Mouse (Mus musculus) megakaryocyte-erythroid progenitor cell, adult 5-6 weeks (primary cell): ENCODE data around the gene Phxr2. TPM values are rescaled to one million over a fixed set of nuclear protein-coding genes. Genes with fewer than 3 reads are reported as not detected.
A peak's percentile ranks its signal among the peaks of the same experiment; 100 is the strongest.
"Not testable (repeated sequence)": the region's sequence is repeated elsewhere in the genome, so short reads cannot be mapped to it uniquely, and the experiment has no call there.

Experiments
- ATAC-seq: replicated peaks from 2 replicates; pipeline ENCODE4 v1.8.0; 2016; ENCODE audit warnings: mild to moderate bottlenecking, inconsistent platforms; ENCODE audit not compliant: severe bottlenecking, poor library complexity, low FRiP score, low TSS enrichment
- total RNA-seq, 2 experiments: library from RNA; stranded (forward) in 1 of 2; stranded (reverse) in 1 of 2; fragments of 200-1000, 215-1000 nt in 1 of 2; fragments of >200 nt in 1 of 2; fragmentation: Nextera tagmentation in 1 of 2; gene quantifications; 2 replicates each; pipeline ENCODE4 v1.2.3; 2014 to 2017

Gene Phxr2
- total RNA-seq (2014; fragmentation: Nextera tagmentation) = 0.28 TPM in 1 of 2 replicates, not detected in the other
- not detected in 2 replicates for total RNA-seq (2017)

- ATAC-seq = no peak
Observed at GRCm38 (mm10) chr10:99126225-99126624, at the start of gene Phxr2. Gene Phxr2, minus strand, starts transcription at chr10:99126325.

- ATAC-seq = no peak
Observed at GRCm38 (mm10) chr10:99172906-99173507, 46.9 kb upstream of the Phxr2 start.

- no peak for ATAC-seq
Observed at GRCm38 (mm10) chr10:99171961-99172497, 45.9 kb upstream of the Phxr2 start.

GRCm38 (mm10) chr10:99169765-99170129, 43.6 kb upstream of the Phxr2 start:
- no peak for ATAC-seq

GRCm38 (mm10) chr10:99168840-99169764, 43.0 kb upstream of the Phxr2 start:
- peak; percentile 72 for ATAC-seq

GRCm38 (mm10) chr10:99168404-99168803, 42.3 kb upstream of the Phxr2 start:
- no peak for ATAC-seq

- ATAC-seq = no peak
Observed at GRCm38 (mm10) chr10:99166392-99166791, 40.3 kb upstream of the Phxr2 start.

GRCm38 (mm10) chr10:99165751-99166282, 39.7 kb upstream of the Phxr2 start:
- ATAC-seq = peak; percentile 88

- ATAC-seq = no peak
Observed at GRCm38 (mm10) chr10:99164871-99165477, 38.8 kb upstream of the Phxr2 start.

GRCm38 (mm10) chr10:99163002-99163401, 36.9 kb upstream of the Phxr2 start:
- ATAC-seq = no peak

GRCm38 (mm10) chr10:99161987-99162582, 36.0 kb upstream of the Phxr2 start:
- 0 out of 2 replicates have a peak, but pooled peaks have one; percentile 37 for ATAC-seq

GRCm38 (mm10) chr10:99157697-99158096, 31.6 kb upstream of the Phxr2 start:
- ATAC-seq = not testable (repeated sequence)

- peak; percentile 70 for ATAC-seq
Observed at GRCm38 (mm10) chr10:99156808-99157207, 30.7 kb upstream of the Phxr2 start.

- ATAC-seq = no peak
Observed at GRCm38 (mm10) chr10:99154635-99155034, 28.5 kb upstream of the Phxr2 start.

GRCm38 (mm10) chr10:99152063-99152462, 25.9 kb upstream of the Phxr2 start:
- ATAC-seq = no peak

- ATAC-seq = peak; percentile 71
Observed at GRCm38 (mm10) chr10:99151580-99151979, 25.5 kb upstream of the Phxr2 start.

- no peak for ATAC-seq
Observed at GRCm38 (mm10) chr10:99150016-99150415, 23.9 kb upstream of the Phxr2 start.

GRCm38 (mm10) chr10:99146596-99146995, 20.5 kb upstream of the Phxr2 start:
- no peak for ATAC-seq

- ATAC-seq = no peak
Observed at GRCm38 (mm10) chr10:99145611-99146010, 19.5 kb upstream of the Phxr2 start.
